9 mouse cellular contexts compared by ENCODE assay signal in the genomic region with DNA sequence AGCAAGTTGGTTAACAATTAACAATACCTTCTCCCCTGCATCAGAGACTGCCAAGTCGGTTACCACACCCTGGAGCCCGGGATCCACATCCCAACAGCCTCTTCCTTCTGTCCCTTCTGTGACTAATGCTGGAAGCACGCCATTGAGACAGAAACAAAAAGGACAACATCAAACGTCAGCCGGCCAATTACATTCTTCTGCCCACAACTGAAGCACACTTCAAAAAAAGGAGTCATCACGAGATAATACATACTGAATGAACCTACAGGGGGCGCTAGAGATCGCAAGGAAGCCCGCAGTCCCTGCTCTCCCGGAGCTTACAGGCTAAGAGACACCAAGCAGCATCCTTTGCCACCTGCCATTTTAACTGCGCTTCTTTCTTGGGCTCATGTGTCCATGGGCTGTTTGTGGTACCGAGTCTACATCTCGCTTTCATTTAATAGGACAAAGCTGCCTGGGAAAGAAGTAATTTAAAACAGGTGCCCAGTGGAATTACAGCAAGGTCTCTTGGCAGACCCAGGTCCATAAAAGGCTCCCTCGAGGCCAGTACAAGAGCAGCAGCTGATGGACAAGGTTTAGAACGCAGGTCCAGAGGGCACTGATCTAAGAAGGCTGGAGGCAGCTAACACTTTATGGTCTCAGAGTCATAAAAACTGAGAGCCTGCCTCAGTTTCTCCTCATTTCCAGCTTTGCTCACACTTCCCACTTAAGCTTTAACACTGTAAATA.
DNase-seq lines count a peak whose midpoint lies in the region; ATAC-seq and TF ChIP-seq lines count a peak whose summit lies in the region.
"Had no signal": no experiment of that assay in that cellular context is flagged by ENCODE, and none has a peak within 500 bp of the region (broad histone marks: within the 10 kb centered on the region; RNA-seq: fewer than 3 reads in every experiment).

No protein-coding gene starts in this region.

- no peak for TF ChIP-seq EP300 in ES-Bruce4 (IDR thresholded peaks at IDR 0.05; ENCODE audit: insufficient read depth, low read depth, low read length)

- no peak for ATAC-seq in kidney, embryonic 14.5 days (ENCODE audit: low FRiP score, low TSS enrichment)
- no peak for ATAC-seq in forebrain, embryonic 12.5 days (ENCODE audit: low FRiP score)

- H3K9ac ChIP-seq in kidney, embryonic 14.5 days (ENCODE audit: low read depth, low read length), result no peak overlapping the region
- H3K9ac ChIP-seq in ES-Bruce4 (ENCODE audit: low read depth, poor library complexity, severe bottlenecking), result no peak overlapping the region
- no peak overlapping the region for H3K9ac ChIP-seq in forebrain, embryonic 12.5 days
- H3K9ac ChIP-seq: liver, embryonic 13.5 days had no signal

- no peaks in the 10 kb centered on the region for H3K4me1 ChIP-seq in kidney, embryonic 14.5 days (ENCODE audit: control insufficient read depth, insufficient read depth, low read length)
- H3K4me1 ChIP-seq in ES-Bruce4 (ENCODE audit: control insufficient read depth, insufficient read depth, low read length), result peaks cover 3% of the 10 kb centered on the region
- H3K4me1 ChIP-seq in forebrain, embryonic 12.5 days, result peaks cover 6% of the 10 kb centered on the region; the same call in 1 of the 2 replicates
- H3K4me1 ChIP-seq: liver, embryonic 13.5 days had no signal

- H3K4me3 ChIP-seq in kidney, embryonic 14.5 days (ENCODE audit: low read length), result no peak overlapping the region
- no peak overlapping the region for H3K4me3 ChIP-seq in ES-Bruce4 (ENCODE audit: low read depth, low read length)
- H3K4me3 ChIP-seq in forebrain, embryonic 12.5 days (replicated peaks), result no peak overlapping the region
- H3K4me3 ChIP-seq: liver, embryonic 13.5 days had no signal

- no peaks in the 10 kb centered on the region for H3K27me3 ChIP-seq in kidney, embryonic 14.5 days (ENCODE audit: control insufficient read depth, insufficient read depth, low read length)
- no peaks in the 10 kb centered on the region for H3K27me3 ChIP-seq in ES-Bruce4 (ENCODE audit: control insufficient read depth, insufficient read depth, low read length, poor library complexity, severe bottlenecking)
- H3K27me3 ChIP-seq in forebrain, embryonic 12.5 days, result 0 out of 2 replicates have a peak, but pooled peaks cover 6% of the 10 kb centered on the region
- H3K27me3 ChIP-seq: liver, embryonic 13.5 days had no signal

- TF ChIP-seq CTCF in ES-Bruce4 (IDR thresholded peaks at IDR 0.05; ENCODE audit: low read depth, low read length), result peak; percentile 45

- no peaks in the 10 kb centered on the region for H3K9me3 ChIP-seq in kidney, embryonic 14.5 days (ENCODE audit: control insufficient read depth, low read length)
- H3K9me3 ChIP-seq in ES-Bruce4 (replicated peaks; ENCODE audit: control insufficient read depth, insufficient read depth, low read length, poor library complexity, severe bottlenecking), result no peaks in the 10 kb centered on the region
- no peaks in the 10 kb centered on the region for H3K9me3 ChIP-seq in forebrain, embryonic 12.5 days
- H3K9me3 ChIP-seq: liver, embryonic 13.5 days had no signal

- H3K36me3 ChIP-seq in kidney, embryonic 14.5 days (ENCODE audit: control insufficient read depth, insufficient read depth, low read length), result peaks cover 16% of the 10 kb centered on the region
- H3K36me3 ChIP-seq in ES-Bruce4 (ENCODE audit: control insufficient read depth, insufficient read depth, low read length, poor library complexity, severe bottlenecking), result no peaks in the 10 kb centered on the region
- no peaks in the 10 kb centered on the region for H3K36me3 ChIP-seq in forebrain, embryonic 12.5 days (replicated peaks)
- H3K36me3 ChIP-seq: liver, embryonic 13.5 days had no signal

- no peak overlapping the region for H3K4me2 ChIP-seq in kidney, embryonic 14.5 days (replicated peaks; ENCODE audit: low read depth, low read length)
- no peak overlapping the region for H3K4me2 ChIP-seq in forebrain, embryonic 12.5 days
- H3K4me2 ChIP-seq: liver, embryonic 13.5 days had no signal

- WGBS in kidney, embryonic 14.5 days, result 71% methylated on average over 15 of the region's 15 CpGs
- WGBS in forebrain, embryonic 12.5 days, result 67% methylated on average over 15 of the region's 15 CpGs

- H3K27ac ChIP-seq in kidney, embryonic 14.5 days (ENCODE audit: low read depth, low read length), result no peak overlapping the region
- no peak overlapping the region for H3K27ac ChIP-seq in ES-Bruce4 (ENCODE audit: insufficient read depth, low read length)
- no peak overlapping the region for H3K27ac ChIP-seq in forebrain, embryonic 12.5 days
- H3K27ac ChIP-seq: liver, embryonic 13.5 days had no signal

- TF ChIP-seq POLR2A in ES-Bruce4 (IDR thresholded peaks at IDR 0.05; ENCODE audit: insufficient read depth, low read length), result no peak

- peak; percentile 52 for DNase-seq in kidney, adult 18-20 months
- DNase-seq in c-Kit-positive CD71-positive TER-119-negative erythroid progenitor cells, embryonic 14.5 days (ENCODE audit: low read depth), result peak; percentile 10
- peak; percentile 34 to 59 for DNase-seq in kidney, postnatal 4 days
- DNase-seq in testis, postnatal 14 days (ENCODE audit: low spot score), result peak; percentile 20
- no peak for DNase-seq in ovary, postnatal 10 days (ENCODE audit: low spot score)
